8 mouse cellular contexts compared by ENCODE assay signal in the genomic region with DNA sequence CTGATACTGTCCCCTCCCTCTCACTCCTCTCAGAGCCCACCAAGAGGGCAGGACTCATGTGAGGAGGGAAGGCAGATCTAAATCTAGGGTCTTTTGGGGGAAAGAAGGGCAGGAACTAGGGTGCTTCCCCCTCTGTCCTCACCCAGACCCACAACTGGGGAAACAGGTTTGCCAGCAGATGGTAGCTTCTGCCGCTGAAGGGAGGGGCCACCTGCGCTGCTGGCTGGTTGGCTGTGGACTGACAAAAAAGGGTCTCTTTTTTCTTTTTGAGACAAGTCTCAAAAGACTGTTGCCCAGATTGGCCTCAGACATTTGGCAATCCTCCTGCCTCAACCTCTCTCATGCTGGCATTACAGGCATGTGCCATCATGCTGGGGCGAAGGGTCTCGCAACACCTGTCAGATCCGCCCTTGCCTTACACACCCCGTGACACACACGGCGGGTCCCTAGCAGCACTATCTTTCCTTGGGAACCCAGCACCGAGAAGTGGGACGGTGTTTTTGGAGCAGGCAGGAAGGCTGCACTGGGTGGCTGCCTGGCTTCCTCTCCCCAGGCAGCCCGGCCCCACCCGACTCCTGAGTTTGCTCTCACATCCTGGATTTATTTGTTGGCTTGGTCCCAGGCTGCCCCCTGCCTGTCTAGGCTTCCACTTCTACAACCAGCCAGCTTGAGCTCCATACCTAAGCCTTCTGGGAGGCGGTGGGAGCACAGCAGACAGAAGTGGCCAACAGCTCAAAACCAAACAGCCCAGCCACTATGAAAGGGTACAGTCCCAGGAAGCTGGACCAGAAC. TPM values are rescaled to one million over a fixed set of nuclear protein-coding genes. Genes with fewer than 3 reads are reported as not detected.
DNase-seq lines count a peak whose midpoint lies in the region; ATAC-seq and TF ChIP-seq lines count a peak whose summit lies in the region.

No protein-coding gene starts in this region.

- H3K4me2 ChIP-seq in forebrain, embryonic 16.5 days (ENCODE audit: low read length), result 0 out of 2 replicates have a peak overlapping the region, but pooled peaks have one; percentile 7
- peak overlapping the region; percentile 98 for H3K4me2 ChIP-seq in intestine, postnatal 0 days (replicated peaks; ENCODE audit: low read depth)
- peak overlapping the region; percentile 93 for H3K4me2 ChIP-seq in lung, embryonic 16.5 days (ENCODE audit: low read depth, low read length)
- peak overlapping the region; percentile 99 for H3K4me2 ChIP-seq in stomach, postnatal 0 days (replicated peaks; ENCODE audit: low read depth)

- DNase-seq in testis, postnatal 10 days (ENCODE audit: low spot score), result peak; percentile 40
- DNase-seq in testis, postnatal 14 days (ENCODE audit: low spot score), result no peak
- DNase-seq in stomach, postnatal 0 days (ENCODE audit: low spot score), result peak; percentile 79
- DNase-seq in layer of hippocampus, adult 11-12 months (ENCODE audit: low spot score), result no peak

- no peaks in the 10 kb centered on the region for H3K36me3 ChIP-seq in forebrain, embryonic 16.5 days (ENCODE audit: control insufficient read depth, insufficient read depth)
- no peaks in the 10 kb centered on the region for H3K36me3 ChIP-seq in intestine, postnatal 0 days (ENCODE audit: control insufficient read depth, insufficient read depth)
- no peaks in the 10 kb centered on the region for H3K36me3 ChIP-seq in lung, embryonic 16.5 days (ENCODE audit: control insufficient read depth, insufficient read depth, low read length)
- no peaks in the 10 kb centered on the region for H3K36me3 ChIP-seq in stomach, postnatal 0 days (ENCODE audit: control insufficient read depth, insufficient read depth, low read length)

- TF ChIP-seq EP300 in stomach, postnatal 0 days (optimal IDR thresholded peaks at IDR 0.05), result no peak

- H3K27ac ChIP-seq in forebrain, embryonic 16.5 days (ENCODE audit: low read length), result no peak overlapping the region
- no peak overlapping the region for H3K27ac ChIP-seq in intestine, postnatal 0 days (ENCODE audit: low read depth, low read length)
- peak overlapping the region; percentile 83 for H3K27ac ChIP-seq in lung, embryonic 16.5 days (ENCODE audit: low read length)
- peak overlapping the region; percentile 90 for H3K27ac ChIP-seq in stomach, postnatal 0 days (replicated peaks)

- 34% methylated on average over 13 of the region's 13 CpGs for WGBS in forebrain, embryonic 16.5 days
- WGBS in intestine, postnatal 0 days, result 14% methylated on average over 13 of the region's 13 CpGs
- WGBS in lung, embryonic 16.5 days, result 21% methylated on average over 13 of the region's 13 CpGs
- 21% methylated on average over 13 of the region's 13 CpGs for WGBS in stomach, postnatal 0 days

- no peaks in the 10 kb centered on the region for H3K9me3 ChIP-seq in forebrain, embryonic 16.5 days (ENCODE audit: control insufficient read depth, low read length)
- H3K9me3 ChIP-seq in intestine, postnatal 0 days (ENCODE audit: control insufficient read depth), result no peaks in the 10 kb centered on the region
- H3K9me3 ChIP-seq in lung, embryonic 16.5 days (ENCODE audit: control insufficient read depth, low read length), result no peaks in the 10 kb centered on the region
- no peaks in the 10 kb centered on the region for H3K9me3 ChIP-seq in stomach, postnatal 0 days (ENCODE audit: control insufficient read depth, low read length)

- H3K9ac ChIP-seq in forebrain, embryonic 16.5 days (replicated peaks; ENCODE audit: low read depth, low read length), result no peak overlapping the region
- 0 out of 2 replicates have a peak overlapping the region, but pooled peaks have one; percentile 11 for H3K9ac ChIP-seq in intestine, postnatal 0 days (ENCODE audit: low read depth, low read length)
- H3K9ac ChIP-seq in lung, embryonic 16.5 days (ENCODE audit: low read length), result peak overlapping the region; percentile 82
- peak overlapping the region; percentile 77 for H3K9ac ChIP-seq in stomach, postnatal 0 days (ENCODE audit: low read length)

- no peak overlapping the region for H3K4me3 ChIP-seq in forebrain, embryonic 16.5 days (replicated peaks; ENCODE audit: low read length)
- peak overlapping the region; percentile 69 for H3K4me3 ChIP-seq in intestine, postnatal 0 days (ENCODE audit: low read depth, low read length)
- peak overlapping the region; percentile 70 for H3K4me3 ChIP-seq in lung, embryonic 16.5 days (ENCODE audit: low read length)
- H3K4me3 ChIP-seq in stomach, postnatal 0 days (ENCODE audit: low read depth, low read length), result peak overlapping the region; percentile 65

- H3K27me3 ChIP-seq in forebrain, embryonic 16.5 days (replicated peaks; ENCODE audit: control insufficient read depth, insufficient read depth, low read length), result no peaks in the 10 kb centered on the region; the same call in 1 of the 2 replicates
- H3K27me3 ChIP-seq in intestine, postnatal 0 days (replicated peaks; ENCODE audit: control insufficient read depth, insufficient read depth, low read length), result no peaks in the 10 kb centered on the region; the same call in 1 of the 2 replicates
- H3K27me3 ChIP-seq in lung, embryonic 16.5 days (ENCODE audit: control insufficient read depth, insufficient read depth, low read depth, low read length), result peaks cover 9% of the 10 kb centered on the region; the same call in 1 of the 2 replicates
- H3K27me3 ChIP-seq in stomach, postnatal 0 days (ENCODE audit: control insufficient read depth, insufficient read depth, low read length), result no peaks in the 10 kb centered on the region

- TF ChIP-seq CTCF in intestine, postnatal 0 days (IDR thresholded peaks at IDR 0.05; ENCODE audit: low read depth), result peak; percentile 63
- peak; percentile 53 for TF ChIP-seq CTCF in stomach, postnatal 0 days (IDR thresholded peaks at IDR 0.05; ENCODE audit: low read depth)

- ATAC-seq in forebrain, embryonic 16.5 days, result no peak
- ATAC-seq in intestine, postnatal 0 days, result no peak
- peak; percentile 10; the same call in 1 of the 2 replicates for ATAC-seq in lung, embryonic 16.5 days (ENCODE audit: low read depth)
- no peak for ATAC-seq in stomach, postnatal 0 days (ENCODE audit: low FRiP score, low TSS enrichment)
- no peak for ATAC-seq in activated CD4-positive, CD25-positive, alpha-beta regulatory T cell, adult 4 months

- peaks cover 51% of the 10 kb centered on the region for H3K4me1 ChIP-seq in forebrain, embryonic 16.5 days (replicated peaks; ENCODE audit: control insufficient read depth, insufficient read depth, low read length)
- no peaks in the 10 kb centered on the region for H3K4me1 ChIP-seq in intestine, postnatal 0 days (replicated peaks; ENCODE audit: control insufficient read depth, insufficient read depth, low read length)
- peaks cover 30% of the 10 kb centered on the region for H3K4me1 ChIP-seq in lung, embryonic 16.5 days (replicated peaks; ENCODE audit: control insufficient read depth, insufficient read depth, low read length)
- peaks cover 8% of the 10 kb centered on the region; the same call in 1 of the 2 replicates for H3K4me1 ChIP-seq in stomach, postnatal 0 days (replicated peaks; ENCODE audit: control insufficient read depth, insufficient read depth)

RNA-seq across cellular contexts. Expression of a gene that starts 1.8 kb away (rescaled TPM):
- polyA plus RNA-seq in forebrain, embryonic 16.5 days (2015; fragmentation: Nextera tagmentation; extraction: Ambion mirVana), result 2.3 and 5.9 TPM in 2 replicates
- 1.0 and 1.3 TPM in 2 replicates for polyA plus RNA-seq in intestine, postnatal 0 days (2015; fragmentation: Nextera tagmentation; extraction: Ambion mirVana)
- polyA plus RNA-seq in lung, embryonic 16.5 days (2015; fragmentation: Nextera tagmentation; extraction: Ambion mirVana), result 5.0 and 6.9 TPM in 2 replicates
- polyA plus RNA-seq in stomach, postnatal 0 days (2015; fragmentation: Nextera tagmentation; extraction: Ambion mirVana), result 5.7 and 6.2 TPM in 2 replicates
- polyA plus RNA-seq in activated CD4-positive, CD25-positive, alpha-beta regulatory T cell, adult 4 months (2017; shearing (Covaris generic)), result 10 to 100 TPM; 26.4 to 33.4 TPM

RNA-seq across cellular contexts. Expression of a gene that starts 4.2 kb away (rescaled TPM):
- 100 and 113 TPM in 2 replicates for polyA plus RNA-seq in forebrain, embryonic 16.5 days (2015; fragmentation: Nextera tagmentation; extraction: Ambion mirVana)
- polyA plus RNA-seq in intestine, postnatal 0 days (2015; fragmentation: Nextera tagmentation; extraction: Ambion mirVana), result 122 and 124 TPM in 2 replicates
- polyA plus RNA-seq in lung, embryonic 16.5 days (2015; fragmentation: Nextera tagmentation; extraction: Ambion mirVana), result 160 and 167 TPM in 2 replicates
- polyA plus RNA-seq in stomach, postnatal 0 days (2015; fragmentation: Nextera tagmentation; extraction: Ambion mirVana), result 139 and 144 TPM in 2 replicates
- polyA plus RNA-seq in activated CD4-positive, CD25-positive, alpha-beta regulatory T cell, adult 4 months (2017; shearing (Covaris generic)), result 100 to 1,000 TPM; 224 to 285 TPM

RNA-seq across cellular contexts. Expression of a gene that starts 27.9 kb away (rescaled TPM):
- polyA plus RNA-seq in forebrain, embryonic 16.5 days (2015; fragmentation: Nextera tagmentation; extraction: Ambion mirVana), result 29.0 and 32.4 TPM in 2 replicates
- polyA plus RNA-seq in intestine, postnatal 0 days (2015; fragmentation: Nextera tagmentation; extraction: Ambion mirVana), result 39.4 and 41.8 TPM in 2 replicates
- 47.4 and 49.8 TPM in 2 replicates for polyA plus RNA-seq in lung, embryonic 16.5 days (2015; fragmentation: Nextera tagmentation; extraction: Ambion mirVana)
- polyA plus RNA-seq in stomach, postnatal 0 days (2015; fragmentation: Nextera tagmentation; extraction: Ambion mirVana), result 14.5 and 15.9 TPM in 2 replicates
- polyA plus RNA-seq in activated CD4-positive, CD25-positive, alpha-beta regulatory T cell, adult 4 months (2017; shearing (Covaris generic)), result 1 to 10 TPM; 2.4 to 3.4 TPM

Comparison
In these comparisons a context has a peak if more than half of its experiments do, and no peak if none do; other contexts are left out.
1. DNase-seq: peak in testis, postnatal 10 days (single experiment) and stomach, postnatal 0 days (single experiment); none in testis, postnatal 14 days (single experiment) and layer of hippocampus, adult 11-12 months (single experiment).
2. H3K27ac ChIP-seq: peak in lung, embryonic 16.5 days (single experiment) and stomach, postnatal 0 days (single experiment); none in forebrain, embryonic 16.5 days (single experiment) and intestine, postnatal 0 days (single experiment).
3. H3K4me2 ChIP-seq: peak in every context shown above with its lines; median percentile 99 in stomach, postnatal 0 days; 98 in intestine, postnatal 0 days; 93 in lung, embryonic 16.5 days; 7 in forebrain, embryonic 16.5 days.